18 mouse cellular contexts compared by ENCODE assay signal in genomic region chr3:100653291-100653690, GRCm38 (mm10). TPM values are rescaled to one million over a fixed set of nuclear protein-coding genes. Genes with fewer than 3 reads are reported as not detected.
DNase-seq lines count a peak whose midpoint lies in the region; TF ChIP-seq lines count a peak whose summit lies in the region.
"Had no signal": no experiment of that assay in that cellular context is flagged by ENCODE, and none has a peak within 500 bp of the region (broad histone marks: within the 10 kb centered on the region; RNA-seq: fewer than 3 reads in every experiment).

No protein-coding gene starts in this region.

- no peak overlapping the region for H3K4me3 ChIP-seq in kidney, adult 2 months (ENCODE audit: insufficient read depth, low read depth, low read length)
- H3K4me3 ChIP-seq in liver, adult 2 months (ENCODE audit: insufficient read depth, low read depth, low read length), result no peak overlapping the region

- H3K79me2 ChIP-seq in liver, adult 2 months (ENCODE audit: control insufficient read depth, insufficient read depth, low read length), result no peaks in the 10 kb centered on the region; the same call in 1 of the 2 replicates

- no peaks in the 10 kb centered on the region; the same call in 1 of the 2 replicates for H3K36me3 ChIP-seq in kidney, adult 2 months (ENCODE audit: control insufficient read depth, insufficient read depth, low read length)
- peaks cover 3% of the 10 kb centered on the region; the same call in 1 of the 2 replicates for H3K36me3 ChIP-seq in liver, adult 2 months (ENCODE audit: control insufficient read depth, insufficient read depth, low read length)

- no peak for TF ChIP-seq POLR2A in kidney, adult 2 months (IDR thresholded peaks at IDR 0.05; ENCODE audit: low read depth, low read length)
- TF ChIP-seq POLR2A in liver, adult 2 months (IDR thresholded peaks at IDR 0.05; ENCODE audit: extremely low read depth, insufficient read depth, low read length), result no peak

- 39% methylated on average over 1 of the region's 1 CpGs for WGBS in kidney, adult 2 months
- WGBS in liver, adult 2 months, result 33% methylated on average over 1 of the region's 1 CpGs

- DNase-seq in kidney, adult 2 months, result peak; percentile 57
- DNase-seq in kidney, postnatal 4 days, result no peak
- peak; percentile 54 for DNase-seq in kidney, adult 9 months
- no peak for DNase-seq in kidney, postnatal 25 days
- peak; percentile 70 for DNase-seq in liver, adult 2 months (ENCODE audit: extremely low read depth, low read depth, low spot score)
- DNase-seq in liver, result no peak
- DNase-seq: adrenal gland, adult 2 months; adrenal gland, adult 8-10 months; adrenal gland, postnatal 10 days; adrenal gland, postnatal 14 days; adrenal gland, postnatal 25 days; adrenal gland, postnatal 36 days; B cell, adult 2 months; cerebellum, adult 11 months; cerebellum, adult 11-12 months; cerebellum, adult 18-20 months had no signal

- no peak for TF ChIP-seq CTCF in kidney, adult 2 months (conservative IDR thresholded peaks at IDR 0.05; ENCODE audit: insufficient read depth, insufficient read length, low read depth, low read length)
- TF ChIP-seq CTCF in liver, adult 2 months (IDR thresholded peaks at IDR 0.05; ENCODE audit: low read depth, low read length), result no peak

- H3K4me1 ChIP-seq in kidney, adult 2 months (ENCODE audit: control insufficient read depth, insufficient read depth, low read length), result peaks cover 6% of the 10 kb centered on the region; the same call in 1 of the 2 replicates
- no peaks in the 10 kb centered on the region; the same call in 1 of the 2 replicates for H3K4me1 ChIP-seq in liver, adult 2 months (ENCODE audit: control insufficient read depth, insufficient read depth, low read length)

- no peaks in the 10 kb centered on the region for H3K27me3 ChIP-seq in kidney, adult 2 months (replicated peaks; ENCODE audit: control insufficient read depth, insufficient read depth, low read length)
- no peaks in the 10 kb centered on the region for H3K27me3 ChIP-seq in liver, adult 2 months (ENCODE audit: control insufficient read depth, insufficient read depth, low read length)
- H3K27me3 ChIP-seq: CH12.LX, Patski had no signal

- H3K9ac ChIP-seq in liver, adult 2 months (ENCODE audit: low read depth, low read length), result no peak overlapping the region

- no peak overlapping the region for H3K27ac ChIP-seq in kidney, adult 2 months (ENCODE audit: insufficient read depth, low read depth, low read length)
- H3K27ac ChIP-seq in liver, adult 2 months (replicated peaks; ENCODE audit: insufficient read depth, low read depth, low read length), result no peak overlapping the region

RNA-seq across cellular contexts. Expression of gene Man1a2, which starts 32.0 kb away (rescaled TPM):
- 8.7 and 9.5 TPM in 2 replicates for polyA plus RNA-seq in kidney, adult 2 months (2012; rRNA removed)
- 17.7 and 18.5 TPM in 2 replicates for total RNA-seq in liver, adult 2 months (2014; rRNA removed)
- polyA plus RNA-seq in liver, adult 2 months (2012; rRNA removed), result 3.9 and 4.0 TPM in 2 replicates

Comparison
In these comparisons a context has a peak if more than half of its experiments do, and no peak if none do; other contexts are left out.
1. DNase-seq: peak in kidney, adult 2 months (single experiment), kidney, adult 9 months (single experiment) and liver, adult 2 months (single experiment); none in kidney, postnatal 4 days (0 of 2), kidney, postnatal 25 days (0 of 2) and liver (single experiment).